Mouse (Mus musculus): ENCODE results near the gene Lgals9. TPM values are rescaled to one million over a fixed set of nuclear protein-coding genes. Genes with fewer than 3 reads are reported as not detected.

Gene Lgals9
- polyA plus RNA-seq, 1 experiment from 2014 or later: 12.3 TPM

- 28% methylated on average over 4 of the region's 4 CpGs for WGBS
- no peak overlapping the region for H3K4me2 ChIP-seq
- H3K9ac ChIP-seq: no peak overlapping the region
- H3K4me3 ChIP-seq: no peak overlapping the region
- no peak overlapping the region for H3K27ac ChIP-seq
- no peaks in the 10 kb centered on the region for H3K4me1 ChIP-seq (replicated peaks)
- no peak for ATAC-seq (ENCODE audit: low FRiP score)
- H3K27me3 ChIP-seq: no peaks in the 10 kb centered on the region
- H3K9me3 ChIP-seq: no peaks in the 10 kb centered on the region
- no peaks in the 10 kb centered on the region for H3K36me3 ChIP-seq
Observed at GRCm38 (mm10) chr11:78967371-78967770, 17.4 kb downstream of the Lgals9 start.

GRCm38 (mm10) chr11:78961221-78961620, 23.5 kb downstream of the Lgals9 start:
- no peaks in the 10 kb centered on the region for H3K4me1 ChIP-seq (replicated peaks)
- H3K4me3 ChIP-seq: no peak overlapping the region
- no peak for ATAC-seq (ENCODE audit: low FRiP score)
- 90% methylated on average over 5 of the region's 5 CpGs for WGBS
- H3K9ac ChIP-seq: no peak overlapping the region
- peaks cover 11% of the 10 kb centered on the region; the same call in 1 of the 2 replicates for H3K27me3 ChIP-seq
- H3K9me3 ChIP-seq: no peaks in the 10 kb centered on the region
- H3K4me2 ChIP-seq: no peak overlapping the region
- no peak overlapping the region for H3K27ac ChIP-seq
- H3K36me3 ChIP-seq: no peaks in the 10 kb centered on the region

GRCm38 (mm10) chr11:78959841-78960520, 24.8 kb downstream of the Lgals9 start:
- whole genome bisulfite sequencing: 65% methylated on average over 5 of the region's 5 CpGs
- Histone ChIP-seq H3K27ac (no peak overlapping the region), H3K36me3 (no peaks in the 10 kb centered on the region), H3K4me3 (no peak overlapping the region), H3K9me3 (no peaks in the 10 kb centered on the region), H3K27me3 (peaks cover 11% of the 10 kb centered on the region; the same call in 1 of the 2 replicates), H3K4me2 (no peak overlapping the region), H3K9ac (no peak overlapping the region), H3K4me1 (replicated peaks) (no peaks in the 10 kb centered on the region)
- ATAC-seq (ENCODE audit: low FRiP score): no peak

DNA sequence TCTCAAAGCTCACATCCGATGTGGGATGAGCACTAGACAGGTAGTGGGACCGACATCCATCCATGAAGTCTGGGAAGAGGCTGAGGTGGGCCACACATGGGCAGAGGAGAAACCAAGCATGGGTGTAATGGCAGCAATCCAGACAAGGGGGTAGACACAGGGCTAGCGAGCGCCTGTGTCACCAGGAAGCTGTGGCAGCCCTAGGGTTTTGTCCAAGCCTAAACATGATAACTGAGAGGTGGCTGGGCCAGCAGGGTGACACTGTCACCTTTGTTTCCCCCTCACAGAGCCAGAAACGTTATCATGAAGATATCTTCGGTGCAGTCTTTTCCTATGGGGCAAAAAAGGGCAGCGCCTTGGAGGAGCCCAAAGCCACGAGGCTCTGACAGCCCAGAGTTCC, 25.4 kb downstream of the Lgals9 start:
- ATAC-seq (ENCODE audit: low FRiP score): no peak
- H3K4me3 ChIP-seq: no peak overlapping the region
- no peaks in the 10 kb centered on the region for H3K9me3 ChIP-seq
- WGBS: 74% methylated on average over 8 of the region's 8 CpGs
- no peak overlapping the region for H3K4me2 ChIP-seq
- H3K9ac ChIP-seq: no peak overlapping the region
- no peak overlapping the region for H3K27ac ChIP-seq
- H3K36me3 ChIP-seq: no peaks in the 10 kb centered on the region
- H3K27me3 ChIP-seq: peaks cover 11% of the 10 kb centered on the region; the same call in 1 of the 2 replicates
- H3K4me1 ChIP-seq (replicated peaks): no peaks in the 10 kb centered on the region

DNA sequence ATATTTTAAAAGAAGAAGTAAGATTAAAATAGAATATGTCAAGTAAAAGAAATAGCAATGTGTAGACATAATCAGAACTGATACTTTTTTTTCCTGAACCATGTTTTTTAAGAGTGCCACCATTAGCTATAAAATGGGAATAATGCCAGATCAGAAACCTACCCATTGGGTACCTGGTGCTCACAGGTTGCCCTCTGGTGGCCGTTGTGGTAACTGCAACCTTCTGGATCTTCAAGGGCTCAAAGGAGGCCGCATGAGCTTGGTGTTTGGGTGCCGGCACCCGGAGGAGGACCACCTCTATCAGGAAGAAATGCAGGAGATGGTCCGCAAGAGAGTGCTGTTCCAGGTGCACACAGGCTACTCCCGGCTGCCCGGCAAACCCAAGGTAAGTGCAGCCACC, 28.5 kb downstream of the Lgals9 start:
- Histone ChIP-seq H3K9ac (no peak overlapping the region), H3K9me3 (no peaks in the 10 kb centered on the region), H3K36me3 (no peaks in the 10 kb centered on the region), H3K27me3 (peaks cover 35% of the 10 kb centered on the region), H3K4me3 (no peak overlapping the region), H3K4me1 (replicated peaks) (peaks cover 5% of the 10 kb centered on the region; the same call in 1 of the 2 replicates), H3K27ac (no peak overlapping the region), H3K4me2 (no peak overlapping the region)
- ATAC-seq (ENCODE audit: low FRiP score): no peak
- whole genome bisulfite sequencing: 18% methylated on average over 7 of the region's 7 CpGs

DNA sequence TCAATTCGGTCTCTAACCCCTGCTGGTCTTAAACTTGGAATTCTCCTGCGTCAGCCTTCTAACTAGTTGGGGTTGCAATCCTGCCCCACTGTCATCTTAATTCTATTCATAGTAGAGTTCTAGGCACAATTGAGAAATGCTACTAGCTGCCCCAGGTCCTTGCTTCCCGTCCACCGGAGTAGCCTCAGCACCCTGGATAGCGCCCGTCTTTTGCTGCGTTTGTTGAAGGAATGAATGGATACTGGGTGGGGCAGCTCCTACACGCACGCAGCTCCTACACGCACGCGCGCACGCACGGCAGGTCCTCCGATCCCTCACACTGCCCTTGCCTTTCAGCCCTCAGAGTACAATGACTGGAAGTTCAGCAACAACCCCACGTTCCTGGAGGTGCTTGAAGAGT, 32.3 kb downstream of the Lgals9 start:
- peak overlapping the region; percentile 50 for H3K4me2 ChIP-seq
- H3K27me3 ChIP-seq: peaks cover 44% of the 10 kb centered on the region
- no peak overlapping the region for H3K27ac ChIP-seq
- 11% methylated on average over 17 of the region's 17 CpGs for WGBS
- H3K9me3 ChIP-seq: no peaks in the 10 kb centered on the region
- ATAC-seq (ENCODE audit: low FRiP score): no peak
- no peaks in the 10 kb centered on the region for H3K36me3 ChIP-seq
- no peak overlapping the region for H3K9ac ChIP-seq
- H3K4me3 ChIP-seq: peak overlapping the region; percentile 22
- H3K4me1 ChIP-seq (replicated peaks): peaks cover 5% of the 10 kb centered on the region; the same call in 1 of the 2 replicates

DNA sequence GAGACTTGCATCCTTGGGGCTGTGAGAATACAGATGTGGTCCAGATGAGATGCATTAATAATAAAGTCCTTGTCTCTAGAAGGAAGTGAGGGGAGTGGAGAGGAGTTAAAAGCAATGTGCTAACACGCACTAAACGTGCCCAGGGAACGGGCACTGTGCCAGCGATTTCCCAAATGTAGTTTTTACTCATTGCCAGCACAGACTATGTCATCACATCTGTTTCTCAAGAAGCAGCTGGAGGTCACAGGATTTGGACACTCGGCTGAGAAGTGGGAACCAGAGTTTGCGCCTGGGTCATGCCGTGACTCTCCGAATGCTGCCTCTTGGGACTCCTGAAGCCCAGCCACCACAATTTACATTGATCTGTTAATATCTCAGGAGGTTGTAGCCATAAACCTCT, 34.4 kb downstream of the Lgals9 start:
- 87% methylated on average over 8 of the region's 8 CpGs for WGBS

GRCm38 (mm10) chr11:78943083-78943482, 41.7 kb downstream of the Lgals9 start:
- H3K4me2 ChIP-seq: no peak overlapping the region
- no peaks in the 10 kb centered on the region for H3K36me3 ChIP-seq
- H3K27ac ChIP-seq: no peak overlapping the region
- no peaks in the 10 kb centered on the region for H3K4me1 ChIP-seq (replicated peaks)
- H3K9me3 ChIP-seq: no peaks in the 10 kb centered on the region
- WGBS: 93% methylated on average over 1 of the region's 1 CpGs
- no peak overlapping the region for H3K4me3 ChIP-seq
- ATAC-seq (ENCODE audit: low FRiP score): no peak
- H3K27me3 ChIP-seq: no peaks in the 10 kb centered on the region; the same call in 1 of the 2 replicates
- H3K9ac ChIP-seq: no peak overlapping the region

More for the DNA sequence above, 34.4 kb downstream of the Lgals9 start:
- no peaks in the 10 kb centered on the region for H3K9me3 ChIP-seq
- no peak overlapping the region for H3K27ac ChIP-seq
- H3K4me3 ChIP-seq: no peak overlapping the region
- peaks cover 5% of the 10 kb centered on the region; the same call in 1 of the 2 replicates for H3K4me1 ChIP-seq (replicated peaks)
- no peak overlapping the region for H3K4me2 ChIP-seq
- no peak for ATAC-seq (ENCODE audit: low FRiP score)
- no peak overlapping the region for H3K9ac ChIP-seq
- peaks cover 33% of the 10 kb centered on the region for H3K27me3 ChIP-seq
- no peaks in the 10 kb centered on the region for H3K36me3 ChIP-seq

DNA sequence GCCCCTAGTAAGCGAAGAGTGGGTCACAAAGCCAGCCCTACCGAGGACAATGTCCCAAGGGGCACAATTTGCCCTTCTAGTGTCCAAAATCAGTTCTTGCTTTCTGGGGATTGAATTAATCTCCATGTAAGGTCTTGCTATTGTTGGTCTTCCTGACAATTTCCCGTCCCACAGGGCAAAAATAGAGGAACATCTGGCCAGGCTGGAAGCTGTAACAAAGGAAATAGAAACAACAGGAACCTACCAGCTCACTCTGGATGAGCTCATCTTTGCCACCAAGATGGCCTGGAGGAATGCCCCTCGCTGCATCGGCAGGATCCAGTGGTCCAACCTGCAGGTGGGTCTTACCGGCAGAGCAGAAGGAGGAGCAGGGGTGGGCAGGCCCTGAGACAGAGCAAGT, 49.6 kb downstream of the Lgals9 start:
- WGBS: 90% methylated on average over 6 of the region's 6 CpGs
- H3K27ac ChIP-seq: no peak overlapping the region
- no peak overlapping the region for H3K4me2 ChIP-seq
- no peak overlapping the region for H3K4me3 ChIP-seq
- H3K9me3 ChIP-seq: no peaks in the 10 kb centered on the region
- H3K36me3 ChIP-seq: no peaks in the 10 kb centered on the region
- H3K27me3 ChIP-seq: no peaks in the 10 kb centered on the region
- no peaks in the 10 kb centered on the region for H3K4me1 ChIP-seq (replicated peaks)
- no peak for ATAC-seq (ENCODE audit: low FRiP score)
- H3K9ac ChIP-seq: no peak overlapping the region

DNA sequence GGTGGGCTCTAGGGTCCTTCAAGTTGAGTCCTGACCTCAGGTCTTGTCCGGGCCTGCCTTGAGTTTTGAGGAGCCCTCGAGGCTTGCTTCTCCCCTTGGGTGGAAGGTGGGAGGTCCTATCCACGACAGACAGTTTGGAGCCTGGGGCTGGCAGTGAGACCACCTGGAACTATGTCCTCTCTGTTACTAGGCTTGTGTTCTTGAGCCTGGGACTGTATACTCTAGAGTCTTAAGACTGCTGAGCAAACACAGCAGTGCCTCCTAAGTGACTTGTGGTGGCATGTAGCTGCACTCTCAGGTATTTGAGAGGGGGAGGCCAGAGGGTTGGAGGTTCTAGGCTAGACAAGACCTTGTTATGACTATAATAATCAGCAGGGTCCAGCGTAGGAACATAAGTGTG, 50.0 kb downstream of the Lgals9 start:
- Histone ChIP-seq H3K4me1 (replicated peaks) (no peaks in the 10 kb centered on the region), H3K9me3 (no peaks in the 10 kb centered on the region), H3K27me3 (no peaks in the 10 kb centered on the region), H3K27ac (no peak overlapping the region), H3K9ac (no peak overlapping the region), H3K36me3 (no peaks in the 10 kb centered on the region), H3K4me3 (no peak overlapping the region), H3K4me2 (no peak overlapping the region)
- WGBS: 78% methylated on average over 4 of the region's 4 CpGs
- ATAC-seq (ENCODE audit: low FRiP score): no peak

- Histone ChIP-seq H3K4me2 (no peak overlapping the region), H3K4me3 (no peak overlapping the region), H3K27me3 (no peaks in the 10 kb centered on the region), H3K9ac (no peak overlapping the region), H3K27ac (no peak overlapping the region), H3K9me3 (no peaks in the 10 kb centered on the region), H3K4me1 (replicated peaks) (peaks cover under 1% of the 10 kb centered on the region; the same call in 1 of the 2 replicates), H3K36me3 (no peaks in the 10 kb centered on the region)
- WGBS: 81% methylated on average over 7 of the region's 7 CpGs
- no peak for ATAC-seq (ENCODE audit: low FRiP score)
Observed at GRCm38 (mm10) chr11:78934307-78934706, 50.4 kb downstream of the Lgals9 start.

DNA sequence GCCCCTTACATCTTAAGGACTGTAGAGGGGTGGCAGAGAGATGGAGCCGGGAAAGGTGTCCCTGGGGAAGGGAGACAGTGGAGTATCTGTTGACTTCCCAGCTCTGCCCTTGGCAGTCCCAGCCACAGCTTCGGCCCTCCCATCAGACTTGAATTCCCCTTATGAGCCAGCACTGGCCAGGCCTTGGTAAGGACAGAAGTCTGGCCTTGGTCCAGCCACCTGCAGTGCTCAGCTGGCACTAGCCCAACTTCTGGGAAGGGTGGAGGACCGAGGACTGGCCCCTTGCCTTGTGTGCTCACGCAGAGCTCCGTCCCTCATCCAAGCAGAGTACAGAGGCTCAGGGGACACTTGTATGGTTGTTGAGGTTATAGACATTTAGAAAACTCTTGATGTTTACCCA, 55.4 kb downstream of the Lgals9 start:
- ATAC-seq (ENCODE audit: low FRiP score): peak; percentile 52; the same call in 1 of the 2 replicates
- WGBS: 51% methylated on average over 5 of the region's 5 CpGs
- H3K9ac ChIP-seq: no peak overlapping the region
- no peaks in the 10 kb centered on the region for H3K9me3 ChIP-seq
- no peak overlapping the region for H3K4me3 ChIP-seq
- H3K4me2 ChIP-seq: no peak overlapping the region
- no peaks in the 10 kb centered on the region for H3K36me3 ChIP-seq
- no peak overlapping the region for H3K27ac ChIP-seq
- peaks cover 12% of the 10 kb centered on the region for H3K4me1 ChIP-seq (replicated peaks)
- peaks cover 35% of the 10 kb centered on the region for H3K27me3 ChIP-seq

- H3K9ac ChIP-seq: peak overlapping the region; percentile 59
- peaks cover 14% of the 10 kb centered on the region for H3K4me1 ChIP-seq (replicated peaks)
- H3K27ac ChIP-seq: no peak overlapping the region
- H3K36me3 ChIP-seq: no peaks in the 10 kb centered on the region
- H3K4me3 ChIP-seq: peak overlapping the region; percentile 38
- H3K27me3 ChIP-seq: peaks cover 64% of the 10 kb centered on the region
- ATAC-seq (ENCODE audit: low FRiP score): no peak
- no peaks in the 10 kb centered on the region for H3K9me3 ChIP-seq
- peak overlapping the region; percentile 59 for H3K4me2 ChIP-seq
- WGBS: under 1% methylated on average over 37 of the region's 37 CpGs
Observed at GRCm38 (mm10) chr11:78924916-78925315, 59.8 kb downstream of the Lgals9 start.

Data from hindbrain, embryonic 13.5 days (tissue).